Mouse (Mus musculus) urinary bladder, postnatal 10 days (tissue): Measurements from ENCODE around the gene Rbm38.

Source experiments
- DNase-seq: peaks from one replicate; pipeline ENCODE4 v3.0.0; 2022; ENCODE audit warnings: low spot score

The Rbm38 gene

DNA sequence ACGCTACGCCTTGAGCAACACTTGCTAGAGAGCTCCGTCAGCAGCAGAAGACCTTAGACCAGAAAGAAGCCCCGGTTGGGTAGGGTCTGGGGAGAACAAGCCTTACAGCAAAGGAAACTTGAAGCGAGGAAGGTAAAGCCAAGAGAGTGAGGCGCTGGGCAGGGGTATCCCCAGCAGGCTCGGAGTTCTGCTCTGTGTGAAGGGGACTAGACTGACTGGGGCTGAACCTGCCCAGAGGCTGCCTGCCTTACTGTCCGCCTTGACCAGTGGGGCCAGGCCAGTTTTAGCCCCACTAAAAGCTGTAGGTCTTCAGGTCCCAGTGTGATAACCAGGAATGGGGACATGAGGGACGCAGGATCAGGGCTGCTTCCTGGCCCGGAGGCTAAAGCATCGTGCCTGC lies at the start of gene Rbm38:
Gene Rbm38 (plus strand): TSS at position 69 of the 400 bp plus-strand sequence.
- DNase-seq = no peak

- no peak for DNase-seq
Measured at GRCm38 (mm10) chr2:172971865-172972264, 48.4 kb upstream of the Rbm38 start.

DNA sequence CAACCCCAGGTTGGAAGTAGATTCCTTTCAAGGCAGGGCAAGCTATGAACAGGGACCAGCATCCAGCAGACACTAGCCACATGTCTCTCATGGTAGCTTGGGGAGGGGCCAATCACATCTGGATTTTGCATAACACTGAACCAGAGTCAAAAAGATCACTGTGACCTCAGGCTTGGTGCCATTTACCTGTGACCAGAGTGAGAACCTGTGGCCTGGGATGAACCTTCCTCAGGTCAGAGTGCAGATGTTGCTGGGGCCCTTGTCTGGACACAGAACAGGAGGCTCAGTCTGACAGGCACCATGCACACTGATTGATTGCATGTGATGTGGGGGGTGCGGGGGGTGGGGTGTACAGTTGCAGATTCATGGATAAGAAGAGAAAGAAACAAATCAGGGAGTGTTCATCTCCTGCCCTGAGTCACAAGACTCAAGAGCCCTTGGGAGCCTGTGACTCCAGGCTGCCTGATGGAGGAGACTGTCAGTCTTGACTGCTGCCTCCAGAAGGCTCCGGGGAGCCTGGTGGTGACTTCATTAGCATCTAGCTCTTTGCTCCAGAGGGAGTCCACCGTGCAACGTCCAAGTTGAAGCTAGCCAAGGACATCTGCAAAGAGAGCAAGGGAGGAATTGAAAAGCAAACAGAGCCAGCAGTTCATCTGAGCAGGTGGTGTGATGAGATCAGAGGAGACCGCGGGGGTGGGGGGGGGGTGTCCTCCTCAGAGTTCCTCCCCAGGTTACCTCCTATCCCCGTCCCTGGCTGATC lies 46.3 kb upstream of the Rbm38 start:
- no peak for DNase-seq

GRCm38 (mm10) chr2:172974701-172975100 lies 45.6 kb upstream of the Rbm38 start:
- DNase-seq = no peak

DNA sequence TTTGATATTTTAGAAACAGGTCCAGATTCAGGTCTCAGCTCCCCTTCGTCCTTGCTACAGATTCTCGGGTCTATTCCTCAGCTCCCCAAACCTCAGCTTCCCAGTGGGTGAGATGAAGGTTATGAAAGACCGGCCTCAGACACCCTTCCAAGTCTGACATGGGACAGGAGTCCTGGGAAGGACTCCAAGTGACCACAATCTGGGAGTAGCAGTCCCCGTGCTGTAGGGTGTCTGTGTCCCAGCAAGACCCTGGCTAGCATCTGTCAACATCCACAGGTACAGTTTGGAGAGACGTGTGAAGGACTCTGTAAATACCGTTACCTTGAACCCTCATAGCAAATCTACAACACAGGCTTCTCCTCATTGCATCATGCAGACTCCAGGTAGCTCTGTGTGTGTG lies 45.1 kb upstream of the Rbm38 start:
- no peak for DNase-seq

GRCm38 (mm10) chr2:172976661-172977238 lies 43.5 kb upstream of the Rbm38 start:
- DNase-seq = no peak

- no peak for DNase-seq
Measured at GRCm38 (mm10) chr2:172977409-172978130, 42.7 kb upstream of the Rbm38 start, which contains the start of gene Spo11. Gene Spo11, plus strand, starts transcription at chr2:172977700.

DNA sequence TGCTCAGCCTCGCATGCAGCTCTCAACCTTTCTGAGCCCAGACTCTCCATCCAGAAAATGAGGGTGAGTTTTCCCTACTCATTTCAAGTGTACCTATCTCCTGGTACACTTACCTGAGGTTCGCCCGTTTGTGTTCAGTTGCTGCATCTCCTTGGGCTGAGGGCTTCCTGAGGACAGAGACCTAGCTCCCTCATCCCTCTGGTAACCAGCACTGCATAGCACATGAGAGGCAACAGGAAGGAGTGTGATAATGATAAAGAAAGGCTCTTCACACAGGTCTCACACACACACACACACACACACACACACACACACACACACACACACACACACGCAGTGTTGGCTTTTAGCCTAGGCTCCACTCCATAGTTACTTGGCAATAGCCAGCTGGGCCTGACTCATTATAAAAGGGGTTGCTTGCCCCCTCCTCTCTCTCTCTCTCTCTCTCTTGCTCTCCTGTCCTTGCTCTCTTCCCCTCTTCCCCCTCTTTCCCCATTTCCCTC lies 42.1 kb upstream of the Rbm38 start:
- DNase-seq = no peak

DNA sequence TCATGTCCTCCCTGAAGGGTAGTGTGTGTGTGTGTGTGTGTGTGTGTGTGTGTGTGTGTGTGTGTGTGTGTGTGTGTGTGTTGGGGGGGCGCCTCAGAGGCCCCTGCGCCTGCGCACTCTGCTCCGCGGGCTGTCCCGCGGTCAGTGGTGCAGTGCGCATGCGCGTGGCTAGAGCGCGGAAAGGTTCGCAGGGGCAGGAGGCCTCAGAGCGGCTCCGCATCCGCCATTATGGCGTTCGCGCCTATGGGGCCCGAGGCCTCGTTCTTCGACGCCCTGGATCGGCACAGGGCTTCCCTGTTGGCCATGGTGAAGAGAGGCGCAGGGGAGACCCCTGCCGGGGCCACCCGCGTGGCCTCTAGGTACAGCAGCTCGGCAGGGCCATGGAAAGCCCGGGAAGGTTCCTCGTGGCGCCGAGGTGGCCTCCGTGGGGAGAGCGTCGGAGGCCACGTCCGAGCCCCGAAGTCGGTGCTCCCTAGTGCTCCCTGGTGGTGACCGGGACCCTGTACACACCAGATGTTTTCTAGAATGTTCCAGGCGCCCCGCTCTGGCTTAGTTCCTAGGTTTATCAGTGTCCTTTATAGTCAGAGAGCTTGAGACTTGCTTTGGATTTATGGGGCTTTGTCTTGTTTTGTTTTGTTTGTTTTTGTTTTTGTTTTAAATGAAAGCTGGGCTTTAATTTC lies 40.5 kb upstream of the Rbm38 start:
- DNase-seq = no peak

GRCm38 (mm10) chr2:172982776-172983561 lies 37.3 kb upstream of the Rbm38 start:
- no peak for DNase-seq

DNA sequence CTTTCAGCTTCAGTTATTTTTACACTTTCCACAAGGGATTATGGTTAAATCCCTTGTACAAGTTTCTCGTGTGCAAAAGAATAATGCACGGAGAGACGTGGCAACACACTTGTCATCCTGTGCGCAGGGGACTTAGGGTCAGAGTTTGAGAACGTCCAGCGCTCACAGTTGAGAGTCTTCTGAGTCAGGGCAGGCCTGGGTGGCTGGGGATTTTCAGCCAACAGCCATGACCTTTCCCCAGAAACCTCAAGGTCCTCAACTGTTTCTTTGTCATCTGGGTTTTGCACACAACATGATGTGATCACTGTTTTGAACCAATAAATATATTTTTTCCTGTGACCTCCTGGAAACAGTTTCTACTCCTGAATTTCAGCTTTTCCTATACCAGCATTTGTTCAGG lies 30.1 kb upstream of the Rbm38 start:
- no peak for DNase-seq

DNA sequence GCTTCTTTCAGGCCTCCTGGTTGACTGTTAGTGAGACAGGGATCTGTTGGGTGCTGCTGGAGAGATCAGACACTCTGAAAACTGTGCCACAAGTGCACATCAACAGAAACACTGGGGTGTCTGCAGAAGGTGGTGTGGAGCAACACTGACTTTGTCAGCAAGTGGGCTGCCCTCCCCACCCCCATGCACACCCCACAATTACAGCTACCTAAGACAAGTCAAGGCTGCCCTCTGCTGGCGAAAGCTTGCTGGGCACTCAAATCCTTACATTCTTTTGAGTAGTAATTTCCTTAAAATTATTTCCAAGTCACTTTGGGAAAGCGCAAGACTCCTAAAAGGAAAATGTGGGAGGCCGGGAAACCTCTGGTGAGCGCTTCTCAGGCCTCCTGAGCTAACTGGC lies 24.1 kb upstream of the Rbm38 start:
- peak; percentile 30 for DNase-seq

- no peak for DNase-seq
Measured at GRCm38 (mm10) chr2:172997748-172998147, 22.6 kb upstream of the Rbm38 start.

- no peak for DNase-seq
Measured at GRCm38 (mm10) chr2:172998478-172998877, 21.8 kb upstream of the Rbm38 start.

GRCm38 (mm10) chr2:172999630-173000284 lies 20.5 kb upstream of the Rbm38 start, which contains the start of gene Rae1:
Gene Rae1, plus strand, starts transcription at chr2:173000117.
- DNase-seq = peak; percentile 97

GRCm38 (mm10) chr2:173000285-173000652 lies 20.0 kb upstream of the Rbm38 start:
- no peak for DNase-seq

DNA sequence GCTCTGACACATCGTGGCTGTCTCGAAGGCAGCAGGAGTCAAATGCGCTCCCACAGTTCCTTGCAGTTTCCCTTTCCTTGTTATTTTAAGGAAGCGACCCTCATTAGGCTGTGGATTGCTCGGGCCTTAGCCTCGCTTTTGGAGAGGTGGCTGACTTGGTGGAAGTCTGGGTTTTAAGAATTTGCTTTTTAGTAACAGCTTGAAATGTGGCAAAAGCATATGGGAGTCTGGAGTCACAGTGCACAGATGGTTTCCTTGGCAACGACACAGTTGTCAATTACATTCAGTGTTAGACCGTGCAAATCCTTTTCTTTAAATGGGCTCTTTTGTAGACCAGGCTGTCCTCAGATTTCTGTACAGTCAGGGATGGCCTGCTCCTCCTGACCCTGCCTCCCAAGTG lies 19.4 kb upstream of the Rbm38 start:
- no peak for DNase-seq

DNA sequence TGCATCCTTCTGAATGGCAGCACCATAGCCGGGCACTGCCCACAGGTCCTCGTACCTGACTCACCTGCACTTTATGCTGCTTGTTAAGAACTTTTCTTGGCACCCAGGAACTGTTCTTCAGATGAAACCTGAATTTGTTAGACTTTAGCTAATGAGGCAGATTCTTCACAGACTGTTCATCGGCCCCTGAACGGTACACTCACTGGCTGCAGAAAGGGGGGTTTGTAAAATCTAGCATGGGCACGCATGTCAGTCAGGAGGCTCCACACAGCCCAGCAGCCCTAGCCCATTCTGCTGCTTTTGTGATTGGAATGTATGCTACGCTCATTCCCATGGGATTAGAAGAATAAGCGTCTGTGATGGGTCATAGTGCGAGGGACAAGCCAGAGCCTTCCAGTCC lies 16.6 kb upstream of the Rbm38 start:
- no peak for DNase-seq

- no peak for DNase-seq
Measured at GRCm38 (mm10) chr2:173010220-173010717, 10.0 kb upstream of the Rbm38 start.

GRCm38 (mm10) chr2:173011440-173011839 lies 8.9 kb upstream of the Rbm38 start:
- no peak for DNase-seq
